Mouse (Mus musculus): ENCODE results near the gene Ost4.
A peak's percentile ranks its signal among the peaks of the same experiment; 100 is the strongest.

The Ost4 gene

DNA sequence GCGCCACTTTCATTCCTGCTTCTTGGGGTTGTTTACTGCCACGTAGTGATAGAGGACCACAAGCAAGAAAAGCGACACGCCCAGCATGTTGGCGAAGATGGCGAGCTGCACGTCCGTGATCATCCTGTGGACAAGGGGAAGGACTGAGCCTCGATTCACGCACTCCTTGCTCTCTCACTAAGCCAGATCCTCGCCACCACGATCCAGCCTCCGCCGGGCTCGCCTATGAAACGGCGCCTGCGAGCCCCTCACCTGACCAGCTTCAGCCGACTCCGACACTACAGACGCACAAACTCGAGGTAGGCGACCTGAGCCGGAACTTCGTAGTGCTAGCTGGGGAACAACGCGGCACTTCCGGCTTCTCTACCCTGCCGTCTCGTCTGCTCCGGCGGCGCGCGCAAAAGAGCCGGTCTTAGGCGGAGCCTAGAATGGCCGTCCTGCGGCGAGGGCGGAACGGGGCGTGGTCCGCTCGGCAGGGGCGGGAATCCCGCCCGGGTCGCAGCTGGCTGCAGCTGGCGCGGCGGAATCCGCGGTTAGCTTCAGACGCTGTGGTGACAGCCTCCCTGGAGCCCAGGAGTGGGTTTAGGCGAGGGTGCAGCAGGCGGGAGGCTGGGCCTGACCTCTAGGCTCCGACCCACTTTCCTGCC, at the start of gene Ost4:
TSS of gene Ost4 (minus strand) at position 376 of the 647 bp plus-strand sequence.
- peak; percentile 94 for DNase-seq (ENCODE audit: low read depth)

DNA sequence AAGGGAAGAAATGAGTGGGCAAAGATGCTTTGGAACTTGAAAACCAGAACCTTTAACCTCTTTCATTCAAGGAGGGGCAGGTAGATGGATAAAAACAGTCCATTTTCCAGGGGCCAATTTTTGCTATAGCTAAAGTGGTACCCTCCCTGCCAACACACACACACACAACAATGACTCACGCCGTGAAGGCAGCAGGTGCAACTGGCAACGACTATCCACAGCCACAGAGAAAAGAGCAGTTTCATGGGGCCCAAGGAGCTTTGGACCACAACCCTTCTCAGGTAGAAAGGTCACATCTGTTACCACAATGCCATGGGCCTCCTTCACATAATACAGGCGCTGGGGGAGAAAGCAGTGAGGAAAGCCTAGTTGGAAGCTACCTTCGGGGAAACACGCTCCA, 48.2 kb upstream of the Ost4 start:
- DNase-seq (ENCODE audit: low read depth): no peak

GRCm38 (mm10) chr5:30954556-30954955, 47.0 kb upstream of the Ost4 start:
- DNase-seq (ENCODE audit: low read depth): no peak

DNA sequence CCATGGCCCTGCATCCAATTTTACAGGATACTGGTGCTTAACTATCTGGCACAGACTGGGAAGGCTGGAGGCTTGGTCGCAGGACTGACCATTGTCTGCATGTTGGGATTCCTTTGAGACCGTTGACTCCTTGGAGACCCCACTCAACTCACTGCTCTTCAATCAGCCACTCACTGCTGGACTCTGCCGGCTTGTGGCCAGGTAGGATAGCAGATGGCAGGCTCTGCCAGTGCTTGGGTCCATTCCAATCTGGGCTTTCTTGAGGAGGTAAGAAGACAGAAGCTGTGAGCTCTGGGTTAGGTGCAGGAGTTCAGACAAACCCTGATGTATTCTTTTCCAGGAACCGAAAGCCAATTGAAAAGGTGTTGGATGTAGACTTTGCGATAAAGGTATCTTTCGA, 46.5 kb upstream of the Ost4 start:
- no peak for DNase-seq (ENCODE audit: low read depth)

DNA sequence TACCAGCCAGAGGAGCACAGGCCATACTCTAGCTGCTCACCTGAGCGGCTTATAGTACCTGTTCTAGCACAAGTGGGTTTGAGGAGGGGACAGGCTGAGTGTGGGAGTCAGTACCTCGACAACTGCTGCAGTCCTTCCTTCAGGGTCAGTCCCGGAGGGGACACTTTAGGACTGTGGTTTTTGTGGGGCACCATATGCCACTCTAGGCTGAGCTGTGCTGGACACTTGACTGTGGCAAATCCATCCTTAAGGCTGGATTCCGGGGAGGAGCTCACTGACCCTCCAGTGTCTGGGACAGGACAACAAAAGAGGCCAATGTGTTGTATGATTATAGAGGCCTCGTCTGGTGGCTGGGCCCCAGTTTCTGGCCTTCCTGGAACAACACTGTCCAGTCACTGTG, 45.0 kb upstream of the Ost4 start:
- no peak for DNase-seq (ENCODE audit: low read depth)

DNA sequence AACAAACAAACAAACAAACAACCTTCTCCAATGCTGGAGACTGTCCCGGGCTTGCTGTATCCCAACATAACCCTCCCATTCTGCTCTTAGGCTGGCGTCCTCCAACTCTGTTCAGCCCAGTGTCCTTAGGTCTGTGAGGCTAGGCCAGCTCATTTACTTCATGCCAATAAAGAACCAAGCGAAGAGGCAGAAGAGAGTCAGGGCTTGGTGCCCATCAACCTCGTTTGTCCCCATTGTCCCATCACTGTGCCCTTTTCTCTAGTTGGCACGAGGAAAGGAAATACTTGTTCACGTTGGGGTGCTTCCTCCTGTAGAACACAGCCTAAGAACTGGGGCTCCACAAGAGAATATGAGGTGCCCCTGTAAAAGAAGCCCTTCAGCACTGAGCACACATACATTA, 44.1 kb upstream of the Ost4 start:
- DNase-seq (ENCODE audit: low read depth): no peak

- no peak for DNase-seq (ENCODE audit: low read depth)
Observed at GRCm38 (mm10) chr5:30950922-30951321, 43.3 kb upstream of the Ost4 start.

DNA sequence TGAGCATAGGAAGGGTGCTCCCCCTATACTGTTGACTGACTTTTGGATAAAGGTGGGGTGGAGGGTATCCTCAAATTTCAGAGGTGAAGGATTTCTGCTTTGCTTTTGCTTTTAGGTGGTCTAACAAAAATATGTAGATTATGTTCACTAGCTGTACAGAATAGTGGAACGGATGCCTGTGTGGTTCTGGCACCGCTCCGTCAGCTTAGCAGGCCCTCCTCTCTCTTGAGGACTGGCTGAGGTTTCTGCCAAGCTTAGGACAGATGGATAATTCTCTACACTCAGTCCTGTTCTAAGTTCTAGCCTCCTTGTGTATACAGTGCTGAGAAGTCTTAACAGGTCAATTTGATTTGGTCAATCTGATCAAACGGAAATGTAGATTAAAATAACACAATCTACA, 42.9 kb upstream of the Ost4 start:
- no peak for DNase-seq (ENCODE audit: low read depth)

DNA sequence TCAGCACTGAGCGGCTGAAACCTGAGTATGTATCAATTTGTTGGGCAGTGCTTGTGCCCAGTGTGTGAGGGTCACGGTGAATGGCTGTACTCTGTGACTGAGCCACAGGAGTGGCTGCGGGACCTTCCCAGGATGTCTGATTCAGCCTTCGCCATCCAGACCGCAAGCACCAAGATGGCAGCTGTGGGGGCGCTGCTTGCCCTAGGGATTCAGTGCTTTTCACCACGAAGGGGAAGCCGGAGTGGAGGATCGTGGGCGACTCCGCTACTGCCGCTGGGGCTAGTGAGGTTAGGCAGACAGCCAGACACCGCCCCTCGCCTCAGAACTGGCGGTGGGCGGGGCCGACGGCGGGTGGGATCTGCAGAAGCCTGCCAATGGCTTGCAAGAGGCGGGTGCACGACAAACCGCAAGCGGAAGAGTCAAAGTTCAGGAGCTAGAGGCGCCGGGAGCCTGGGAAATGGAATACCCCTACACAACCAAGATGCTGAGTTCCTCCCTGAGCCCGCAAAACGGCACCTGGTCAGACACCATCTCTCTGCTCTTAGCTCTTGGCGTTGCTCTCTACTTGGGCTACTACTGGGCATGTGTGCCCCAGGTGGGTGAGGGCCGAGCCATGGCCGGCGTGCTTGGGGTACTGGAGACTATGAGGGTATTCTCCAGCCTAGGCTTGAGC, 42.2 kb upstream of the Ost4 start:
- peak; percentile 78 for DNase-seq (ENCODE audit: low read depth)

- no peak for DNase-seq (ENCODE audit: low read depth)
Observed at GRCm38 (mm10) chr5:30948620-30949019, 41.0 kb upstream of the Ost4 start.

- DNase-seq (ENCODE audit: low read depth): peak; percentile 19
Observed at GRCm38 (mm10) chr5:30944956-30945781, 37.6 kb upstream of the Ost4 start, which contains the start of gene Cgref1. Gene Cgref1 (minus strand): TSS chr5:30945591.

DNA sequence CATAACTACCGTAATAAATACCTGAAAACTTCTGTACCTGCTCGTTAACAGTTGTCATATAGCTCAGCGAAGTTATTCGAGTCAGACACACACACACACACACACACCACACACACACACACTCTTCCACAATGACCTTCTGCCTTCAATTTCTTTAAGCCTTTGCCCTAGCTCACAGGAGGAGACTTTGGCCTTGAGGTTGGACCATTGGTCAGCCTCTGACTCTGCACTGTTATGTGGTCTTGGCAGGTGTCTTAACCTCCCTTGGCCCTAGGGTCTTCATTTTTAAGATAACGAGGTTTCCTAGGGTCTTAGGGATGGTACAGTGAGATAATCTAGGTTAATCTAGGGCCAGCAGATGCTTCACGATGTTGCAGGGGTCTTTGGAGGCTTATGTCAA, 36.8 kb upstream of the Ost4 start:
- DNase-seq (ENCODE audit: low read depth): no peak

GRCm38 (mm10) chr5:30943004-30943403, 35.4 kb upstream of the Ost4 start:
- peak; percentile 20 for DNase-seq (ENCODE audit: low read depth)

DNA sequence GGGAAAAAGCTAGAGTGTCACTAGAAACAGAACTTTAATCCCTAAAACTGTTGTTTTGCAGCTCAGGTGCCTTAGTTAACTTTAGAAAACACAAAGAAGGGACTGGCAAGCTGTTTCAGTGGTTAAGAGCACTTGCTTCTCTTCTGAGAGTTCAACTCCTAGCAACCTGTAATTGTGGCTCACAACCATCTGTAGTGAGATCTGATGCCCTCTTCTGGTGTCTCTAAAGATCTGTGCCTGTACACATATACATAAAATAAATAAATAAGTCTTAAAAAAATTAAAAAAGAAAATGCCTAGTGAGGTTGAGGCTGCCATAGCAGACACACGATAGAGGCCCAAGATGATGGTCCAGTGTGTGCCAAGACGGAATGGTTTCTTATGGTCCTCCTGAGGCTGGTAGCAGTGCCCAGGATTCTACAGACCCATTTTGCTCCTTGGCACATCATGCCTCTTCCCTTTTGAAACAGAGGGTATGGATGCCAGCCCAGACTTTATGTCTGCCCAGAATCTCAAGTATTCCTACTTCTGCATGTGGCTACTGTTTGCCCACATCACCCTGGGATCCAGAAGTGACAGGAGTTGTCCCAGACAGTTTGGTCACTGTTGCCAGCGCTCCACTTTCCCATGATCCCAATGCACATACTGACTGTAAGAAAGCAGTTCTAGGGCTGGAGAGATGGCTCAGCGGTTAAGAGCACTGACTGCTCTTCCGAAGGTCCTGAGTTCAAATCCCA, 27.3 kb upstream of the Ost4 start:
- no peak for DNase-seq (ENCODE audit: low read depth)

- no peak for DNase-seq (ENCODE audit: low read depth)
Observed at GRCm38 (mm10) chr5:30933705-30934104, 26.1 kb upstream of the Ost4 start.

- DNase-seq (ENCODE audit: low read depth): no peak
Observed at GRCm38 (mm10) chr5:30931378-30931777, 23.8 kb upstream of the Ost4 start.

DNA sequence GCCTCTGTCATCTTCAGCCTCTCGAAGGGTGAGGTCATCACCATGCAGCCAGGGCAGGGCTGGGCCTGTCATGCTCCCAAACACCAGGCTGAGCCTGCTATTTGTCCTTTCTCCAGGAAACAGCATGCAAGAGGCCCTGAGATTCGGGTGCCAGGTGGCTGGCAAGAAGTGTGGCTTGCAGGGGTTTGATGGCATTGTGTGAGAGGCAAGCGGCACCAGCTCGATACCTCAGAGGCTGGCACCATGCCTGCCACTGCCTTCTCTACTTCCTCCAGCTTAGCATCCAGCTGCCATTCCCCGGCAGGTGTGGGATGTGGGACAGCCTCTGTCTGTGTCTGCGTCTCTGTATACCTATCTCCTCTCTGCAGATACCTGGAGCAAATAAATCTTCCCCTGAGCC, 23.3 kb upstream of the Ost4 start:
- no peak for DNase-seq (ENCODE audit: low read depth)

DNA sequence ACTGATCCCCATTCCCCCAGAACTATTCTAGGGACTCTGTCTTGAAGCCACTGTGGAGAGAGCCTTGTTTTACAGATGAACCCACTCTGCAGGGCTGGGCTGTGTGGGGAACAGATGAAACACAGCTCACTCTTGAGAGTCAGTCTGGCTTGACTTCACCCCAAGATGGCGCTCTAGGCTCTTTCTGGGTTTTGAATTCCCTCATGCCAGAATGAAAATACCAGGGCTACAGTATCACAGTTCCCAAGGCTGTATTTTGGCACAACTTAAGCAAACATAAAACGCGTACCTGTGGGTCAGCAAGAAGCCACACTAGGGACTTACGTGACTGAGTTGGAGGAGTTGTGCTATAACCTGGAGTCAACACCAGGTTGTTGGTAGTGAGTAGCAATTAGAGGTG, 22.5 kb upstream of the Ost4 start:
- DNase-seq (ENCODE audit: low read depth): no peak

GRCm38 (mm10) chr5:30927945-30928529, 20.4 kb upstream of the Ost4 start:
- no peak for DNase-seq (ENCODE audit: low read depth)

DNA sequence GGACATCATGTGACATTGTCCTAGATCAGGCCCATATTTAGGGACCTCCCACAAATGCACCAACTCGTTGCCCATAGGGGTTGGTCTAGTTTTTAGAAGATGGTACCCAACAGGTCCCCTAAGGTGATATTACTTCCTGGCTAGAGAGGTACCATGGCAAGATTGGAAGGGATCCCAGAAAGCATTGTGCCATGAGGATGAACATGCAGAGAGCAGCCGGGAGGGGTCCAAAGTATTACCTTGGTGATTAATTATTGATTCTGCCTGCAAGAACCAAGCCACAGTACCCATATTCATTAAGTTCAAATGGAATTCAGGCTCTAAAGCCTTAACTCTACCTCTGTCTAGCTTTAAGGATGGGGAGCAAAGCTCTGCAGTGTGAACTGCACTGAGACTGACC, 18.5 kb upstream of the Ost4 start:
- DNase-seq (ENCODE audit: low read depth): no peak

- DNase-seq (ENCODE audit: low read depth): no peak
Observed at GRCm38 (mm10) chr5:30925217-30925616, 17.6 kb upstream of the Ost4 start.

GRCm38 (mm10) chr5:30924614-30925013, 17.0 kb upstream of the Ost4 start:
- no peak for DNase-seq (ENCODE audit: low read depth)
